Comparison of ENCODE assay signal across 8 mouse cellular contexts in the genomic region with DNA sequence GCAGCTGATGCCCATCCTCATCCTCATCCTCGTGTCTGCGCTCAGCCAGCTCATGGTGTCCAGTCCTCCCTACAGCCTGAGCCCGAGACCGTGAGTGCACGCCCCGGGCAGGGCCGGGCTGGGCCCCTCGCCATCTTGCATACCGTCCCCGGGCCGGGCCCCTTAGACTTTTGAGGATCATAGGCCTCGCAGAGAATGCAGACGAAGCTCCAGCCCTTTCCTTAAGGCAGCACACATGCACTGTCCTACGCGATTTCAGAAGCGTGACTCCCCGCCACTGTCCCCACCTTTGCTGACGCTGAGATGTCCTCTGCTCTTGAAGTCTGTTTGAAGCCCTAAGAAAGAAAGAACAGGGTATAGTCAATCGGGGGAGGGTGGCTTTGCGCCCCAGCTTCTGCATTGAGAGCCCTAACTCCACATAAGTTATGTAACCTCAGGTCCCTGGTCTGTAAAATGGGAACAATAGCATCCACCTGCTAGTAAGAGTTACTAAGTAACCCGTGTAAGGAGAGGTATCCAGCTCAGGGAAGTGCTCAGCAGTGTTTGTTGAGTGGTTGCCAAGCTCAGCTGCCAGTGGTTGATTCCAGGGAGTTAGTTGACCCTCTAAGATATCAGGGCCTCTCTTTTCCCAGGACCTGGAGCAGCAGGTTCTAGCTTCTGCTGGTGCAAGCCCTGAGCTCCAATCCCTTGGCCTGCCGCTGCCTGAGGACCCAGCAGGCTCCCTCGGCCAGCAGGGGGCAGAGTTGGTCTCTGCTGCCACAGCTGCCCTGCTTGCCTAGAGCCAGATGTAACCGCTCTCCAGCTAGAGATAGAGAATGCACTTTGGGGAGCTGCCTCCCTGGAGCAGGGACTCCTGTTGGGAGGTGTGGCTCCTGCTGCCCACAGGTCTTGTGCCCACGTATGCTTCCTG. TPM values are rescaled to one million over a fixed set of nuclear protein-coding genes. Genes with fewer than 3 reads are reported as not detected.
DNase-seq lines count a peak whose midpoint lies in the region; ATAC-seq and TF ChIP-seq lines count a peak whose summit lies in the region.

No protein-coding gene starts in this region.

- H3K79me2 ChIP-seq in C2C12 (ENCODE audit: control insufficient read depth, insufficient read depth), result peaks cover 12% of the 10 kb centered on the region

- H3K4me1 ChIP-seq in lung, embryonic 14.5 days (ENCODE audit: insufficient read depth), result peaks cover 12% of the 10 kb centered on the region

- no peak overlapping the region for H3ac ChIP-seq in C2C12 (ENCODE audit: control insufficient read depth, insufficient read length, low read depth)

- H3K9me3 ChIP-seq in lung, embryonic 14.5 days (ENCODE audit: low read depth, low read length), result no peaks in the 10 kb centered on the region

- H3K27me3 ChIP-seq in C2C12 (ENCODE audit: control insufficient read depth, insufficient read depth, insufficient read length), result no peaks in the 10 kb centered on the region
- H3K27me3 ChIP-seq in lung, embryonic 14.5 days (ENCODE audit: insufficient read depth, low read length), result no peaks in the 10 kb centered on the region

- 79% methylated on average over 25 of the region's 25 CpGs for WGBS in lung, embryonic 14.5 days

- H3K9ac ChIP-seq in lung, embryonic 14.5 days, result no peak overlapping the region

- no peaks in the 10 kb centered on the region for H3K79me3 ChIP-seq in C2C12 (ENCODE audit: low read depth)

- peak; percentile 87 for DNase-seq in adipocyte (ENCODE audit: low spot score)
- DNase-seq in embryo, embryonic 11.5 days (ENCODE audit: low read depth, low spot score), result peak; percentile 75
- DNase-seq in gastrocnemius, postnatal 4 days (ENCODE audit: low spot score in 2 of 2), result peak; percentile 78 to 86
- DNase-seq in kidney, postnatal 25 days, result peak; percentile 89 to 93
- DNase-seq in lung, embryonic 14.5 days, result peak; percentile 93
- DNase-seq in ovary, postnatal 36 days (ENCODE audit: low spot score), result peak; percentile 85
- DNase-seq in thymus, postnatal 10 days (ENCODE audit: low spot score in 2 of 2), result peak; percentile 76 to 96

- no peak overlapping the region for H3K4me3 ChIP-seq in C2C12 (ENCODE audit: insufficient read depth, poor library complexity, severe bottlenecking)
- no peak overlapping the region for H3K4me3 ChIP-seq in lung, embryonic 14.5 days (ENCODE audit: low read depth, low read length)

- peak; percentile 98 for TF ChIP-seq CTCF in C2C12 (IDR thresholded peaks at IDR 0.05; ENCODE audit: control insufficient read depth, insufficient read depth, insufficient read length)
- peak; percentile 98 for TF ChIP-seq CTCF in lung, embryonic 14.5 days (IDR thresholded peaks at IDR 0.05; ENCODE audit: low read depth)

- no peak overlapping the region for H3K4me2 ChIP-seq in lung, embryonic 14.5 days

- H3K27ac ChIP-seq in lung, embryonic 14.5 days (ENCODE audit: low read depth), result no peak overlapping the region

- no peak for ATAC-seq in lung, embryonic 14.5 days (ENCODE audit: insufficient read depth)

- H3K36me3 ChIP-seq in C2C12 (ENCODE audit: control insufficient read depth, insufficient read depth), result peaks cover 81% of the 10 kb centered on the region
- H3K36me3 ChIP-seq in lung, embryonic 14.5 days (ENCODE audit: insufficient read depth), result peaks cover 74% of the 10 kb centered on the region

TF ChIP-seq in C2C12, 6 proteins besides CTCF, POLR2A, EP300 and RAD21:
- TF ChIP-seq FOSL1 (IDR thresholded peaks at IDR 0.05; ENCODE audit: insufficient read depth, low read length, poor library complexity, severe bottlenecking) (no peak), MAX (IDR thresholded peaks at IDR 0.05) (no peak), MYOG (IDR thresholded peaks at IDR 0.05; ENCODE audit: control insufficient read depth, extremely low read depth, insufficient read length) (no peak), CEBPB (IDR thresholded peaks at IDR 0.05; ENCODE audit: low read depth) (no peak), MYOD1 (IDR thresholded peaks at IDR 0.05; ENCODE audit: control insufficient read depth, insufficient read length, low read depth) (no peak), USF1 (IDR thresholded peaks at IDR 0.05; ENCODE audit: low read depth) (no peak)

RNA-seq across cellular contexts. Expression of gene Dnajb12, which starts 15.2 kb away (rescaled TPM):
- polyA plus RNA-seq in C2C12 (2012; fragmentation: generic; extraction: Trizol), result 25.8 TPM
- total RNA-seq in gastrocnemius, postnatal 4 days (2021), result 10 to 100 TPM; 45.0 to 51.3 TPM
- 26.7 and 28.1 TPM in 2 replicates for polyA plus RNA-seq in lung, embryonic 14.5 days (2014; fragmentation: Nextera tagmentation; extraction: Ambion mirVana)

RNA-seq across cellular contexts. Expression of gene Ddit4, which starts 57.1 kb away (rescaled TPM):
- polyA plus RNA-seq in C2C12 (2012; fragmentation: generic; extraction: Trizol), result 62.7 TPM
- 10 to 100 TPM; 18.6 to 18.7 TPM for total RNA-seq in gastrocnemius, postnatal 4 days (2021)
- 3.0 and 3.5 TPM in 2 replicates for polyA plus RNA-seq in lung, embryonic 14.5 days (2014; fragmentation: Nextera tagmentation; extraction: Ambion mirVana)

Comparison
In these comparisons a context has a peak if more than half of its experiments do, and no peak if none do; other contexts are left out.
1. RNA of gene Ddit4, which starts 57.1 kb away (polyA plus RNA-seq): 62.7 TPM in C2C12 (single experiment); 3.0 to 3.5 TPM in lung, embryonic 14.5 days; every median in the first group is over 10 times any median in the second.
2. Peak in every context shown above with its lines, with median percentiles within 50 percentile points of each other: DNase-seq.